Mouse (Mus musculus): Measurements from ENCODE around the gene 2700097O09Rik. TPM values are rescaled to one million over a fixed set of nuclear protein-coding genes. Genes with fewer than 3 reads are reported as not detected.
"Not testable (repeated sequence)": the region's sequence is repeated elsewhere in the genome, so short reads cannot be mapped to it uniquely, and the experiment has no call there.

2700097O09Rik gene
- polyA plus RNA-seq, 1 experiment from 2014 or later, result 33.0 TPM

GRCm38 (mm10) chr12:55002532-55002931, 77.4 kb downstream of the 2700097O09Rik start:
- H3K27ac ChIP-seq (ENCODE audit: low read depth, low read length); H3K36me3 ChIP-seq (ENCODE audit: control insufficient read depth, insufficient read depth, low read length); H3K27me3 ChIP-seq (ENCODE audit: control insufficient read depth, insufficient read depth, low read length); H3K9ac ChIP-seq (ENCODE audit: low read depth, low read length); H3K4me3 ChIP-seq (ENCODE audit: low read depth, low read length); H3K9me3 ChIP-seq (ENCODE audit: control insufficient read depth, low read length); H3K4me2 ChIP-seq (replicated peaks; ENCODE audit: low read depth, low read length); H3K4me1 ChIP-seq (replicated peaks; ENCODE audit: control insufficient read depth, insufficient read depth, low read length); DNase-seq (ENCODE audit: low spot score); ATAC-seq (ENCODE audit: low FRiP score): not testable (repeated sequence)
- 98% methylated on average over 7 of the region's 7 CpGs for WGBS

DNA sequence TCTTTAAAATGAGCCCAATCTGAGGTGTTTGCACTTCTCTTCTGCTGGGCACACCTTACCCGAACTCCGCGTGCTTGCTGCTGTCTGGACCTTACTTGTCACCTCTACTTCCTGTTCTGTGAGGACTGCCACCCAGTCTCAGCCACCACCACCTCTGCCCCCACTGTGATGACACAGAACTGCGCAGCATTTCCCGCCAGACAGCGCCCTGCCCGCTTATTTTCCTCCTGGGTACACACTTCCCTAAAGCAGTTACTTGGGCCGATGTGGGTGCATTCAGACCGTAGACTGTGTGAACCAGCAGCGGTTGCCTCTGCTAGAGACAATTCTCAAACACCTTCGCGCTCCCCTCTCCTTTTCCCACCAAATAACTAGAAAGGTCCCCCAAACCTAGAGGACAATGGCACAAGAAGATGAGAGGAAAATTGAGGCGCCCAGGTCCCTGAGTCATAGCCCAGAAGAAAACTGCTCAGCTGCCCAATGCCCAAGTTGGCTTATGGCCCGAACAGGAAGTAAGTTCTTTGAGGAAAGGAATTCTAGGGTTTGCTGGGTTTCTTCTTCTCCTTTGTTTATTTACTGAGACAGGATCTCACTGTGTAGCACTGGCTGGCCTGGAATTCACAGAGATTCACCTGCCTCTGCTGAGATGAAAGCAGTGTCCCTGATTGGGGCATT, 80.8 kb downstream of the 2700097O09Rik start:
- 80% methylated on average over 14 of the region's 14 CpGs for whole genome bisulfite sequencing
- ATAC-seq (ENCODE audit: low FRiP score) (no peak), DNase-seq (ENCODE audit: low spot score) (no peak)
- no peak overlapping the region for H3K4me2 ChIP-seq (replicated peaks; ENCODE audit: low read depth, low read length)
- no peak overlapping the region for H3K27ac ChIP-seq (ENCODE audit: low read depth, low read length)
- H3K4me1 ChIP-seq (replicated peaks; ENCODE audit: control insufficient read depth, insufficient read depth, low read length), result no peaks in the 10 kb centered on the region
- H3K4me3 ChIP-seq (ENCODE audit: low read depth, low read length), result no peak overlapping the region
- H3K9ac ChIP-seq (ENCODE audit: low read depth, low read length), result no peak overlapping the region
- H3K9me3 ChIP-seq (ENCODE audit: control insufficient read depth, low read length), result no peaks in the 10 kb centered on the region
- no peaks in the 10 kb centered on the region for H3K27me3 ChIP-seq (ENCODE audit: control insufficient read depth, insufficient read depth, low read length)
- H3K36me3 ChIP-seq (ENCODE audit: control insufficient read depth, insufficient read depth, low read length), result no peaks in the 10 kb centered on the region

GRCm38 (mm10) chr12:54998411-54998810, 81.5 kb downstream of the 2700097O09Rik start:
- no peak overlapping the region for H3K9ac ChIP-seq (ENCODE audit: low read depth, low read length)
- H3K4me1 ChIP-seq (replicated peaks; ENCODE audit: control insufficient read depth, insufficient read depth, low read length), result no peaks in the 10 kb centered on the region
- WGBS, result 68% methylated on average over 5 of the region's 5 CpGs
- no peak overlapping the region for H3K4me2 ChIP-seq (replicated peaks; ENCODE audit: low read depth, low read length)
- DNase-seq (ENCODE audit: low spot score) (no peak), ATAC-seq (ENCODE audit: low FRiP score) (no peak)
- H3K9me3 ChIP-seq (ENCODE audit: control insufficient read depth, low read length), result no peaks in the 10 kb centered on the region
- no peak overlapping the region for H3K4me3 ChIP-seq (ENCODE audit: low read depth, low read length)
- no peak overlapping the region for H3K27ac ChIP-seq (ENCODE audit: low read depth, low read length)
- H3K36me3 ChIP-seq (ENCODE audit: control insufficient read depth, insufficient read depth, low read length), result no peaks in the 10 kb centered on the region
- H3K27me3 ChIP-seq (ENCODE audit: control insufficient read depth, insufficient read depth, low read length), result no peaks in the 10 kb centered on the region

DNA sequence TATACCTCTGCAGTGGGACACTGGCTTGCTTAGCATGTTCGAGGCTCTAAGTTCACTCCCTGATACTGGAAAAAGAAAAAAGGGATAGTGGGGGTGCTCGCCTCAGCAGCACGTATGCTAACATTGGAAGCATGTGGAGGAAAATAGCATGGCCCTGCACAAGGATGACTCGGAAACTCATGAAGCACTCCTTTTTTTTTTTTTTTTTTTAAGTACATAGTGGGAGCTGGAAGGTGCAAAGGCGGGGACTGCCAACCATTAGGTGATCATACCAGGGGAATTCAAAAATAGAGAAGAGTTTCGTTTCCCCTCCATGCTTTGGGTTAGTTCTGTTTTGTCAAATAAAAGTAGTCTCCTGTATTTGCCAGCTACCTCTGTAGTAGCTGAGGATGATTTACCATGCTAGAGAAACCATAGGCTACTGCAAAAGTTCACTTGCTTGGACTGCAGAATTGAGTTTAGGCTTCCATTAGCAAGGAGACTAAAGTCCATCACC, 82.9 kb downstream of the 2700097O09Rik start:
- Histone ChIP-seq H3K9ac (ENCODE audit: low read depth, low read length) (no peak overlapping the region), H3K4me2 (replicated peaks; ENCODE audit: low read depth, low read length) (no peak overlapping the region), H3K36me3 (ENCODE audit: control insufficient read depth, insufficient read depth, low read length) (no peaks in the 10 kb centered on the region), H3K4me3 (ENCODE audit: low read depth, low read length) (no peak overlapping the region), H3K9me3 (ENCODE audit: control insufficient read depth, low read length) (no peaks in the 10 kb centered on the region), H3K4me1 (replicated peaks; ENCODE audit: control insufficient read depth, insufficient read depth, low read length) (no peaks in the 10 kb centered on the region), H3K27me3 (ENCODE audit: control insufficient read depth, insufficient read depth, low read length) (no peaks in the 10 kb centered on the region), H3K27ac (ENCODE audit: low read depth, low read length) (no peak overlapping the region)
- WGBS, result 94% methylated on average over 6 of the region's 6 CpGs
- ATAC-seq (ENCODE audit: low FRiP score) (no peak), DNase-seq (ENCODE audit: low spot score) (no peak)

DNA sequence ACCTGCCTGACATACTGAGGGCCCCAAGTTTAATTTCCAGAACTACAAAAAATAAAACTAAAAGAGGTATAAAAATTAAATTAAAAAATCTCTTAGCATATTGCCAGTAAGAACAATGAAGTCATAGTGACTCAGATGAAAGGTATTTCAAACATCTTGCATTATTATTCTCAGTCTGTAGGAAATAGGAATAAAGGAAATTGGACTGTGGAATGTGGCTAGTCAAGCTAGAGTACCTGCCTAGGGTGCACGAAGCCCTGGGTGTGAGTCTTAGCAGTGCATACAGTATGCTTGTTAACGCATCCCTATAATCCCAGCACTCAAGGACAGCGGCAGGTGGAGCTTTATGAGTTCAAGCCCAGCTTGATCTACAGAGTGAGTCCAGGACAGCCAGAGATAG, 83.9 kb downstream of the 2700097O09Rik start:
- no peaks in the 10 kb centered on the region for H3K27me3 ChIP-seq (ENCODE audit: control insufficient read depth, insufficient read depth, low read length)
- H3K36me3 ChIP-seq (ENCODE audit: control insufficient read depth, insufficient read depth, low read length), result no peaks in the 10 kb centered on the region
- H3K9me3 ChIP-seq (ENCODE audit: control insufficient read depth, low read length), result no peaks in the 10 kb centered on the region
- H3K4me3 ChIP-seq (ENCODE audit: low read depth, low read length), result no peak overlapping the region
- H3K9ac ChIP-seq (ENCODE audit: low read depth, low read length), result no peak overlapping the region
- DNase-seq (ENCODE audit: low spot score) (no peak), ATAC-seq (ENCODE audit: low FRiP score) (no peak)
- WGBS, result 86% methylated on average over 3 of the region's 3 CpGs
- no peaks in the 10 kb centered on the region for H3K4me1 ChIP-seq (replicated peaks; ENCODE audit: control insufficient read depth, insufficient read depth, low read length)
- H3K27ac ChIP-seq (ENCODE audit: low read depth, low read length), result no peak overlapping the region
- H3K4me2 ChIP-seq (replicated peaks; ENCODE audit: low read depth, low read length), result no peak overlapping the region

Other genes with a start within 250 kb of the 2700097O09Rik start
- 268 and 275 TPM in 2 replicates for gene Cfl2, start 217.2 kb downstream of the 2700097O09Rik start, polyA plus RNA-seq (2014; fragmentation: Nextera tagmentation; extraction: Ambion mirVana)
- gene Gm20403, start 93.6 kb downstream of the 2700097O09Rik start, polyA plus RNA-seq (2014; fragmentation: Nextera tagmentation; extraction: Ambion mirVana), result not detected in 2 replicates
- gene Baz1a, start 65.8 kb downstream of the 2700097O09Rik start, polyA plus RNA-seq (2014; fragmentation: Nextera tagmentation; extraction: Ambion mirVana), result 29.0 and 42.1 TPM in 2 replicates
- 173 and 182 TPM in 2 replicates for gene Srp54a, start 152 bp upstream of the 2700097O09Rik start, polyA plus RNA-seq (2014; fragmentation: Nextera tagmentation; extraction: Ambion mirVana)
- 10.3 and 19.9 TPM in 2 replicates for gene Fam177a, start 44.4 kb upstream of the 2700097O09Rik start, polyA plus RNA-seq (2014; fragmentation: Nextera tagmentation; extraction: Ambion mirVana)
- 59.1 TPM in 2 replicates for gene Srp54b, start 75.0 kb upstream of the 2700097O09Rik start, polyA plus RNA-seq (2014; fragmentation: Nextera tagmentation; extraction: Ambion mirVana)
- 10.9 TPM in 1 of 2 replicates, not detected in the other for gene 1700047I17Rik2, start 119.5 kb upstream of the 2700097O09Rik start, polyA plus RNA-seq (2014; fragmentation: Nextera tagmentation; extraction: Ambion mirVana)
- gene Srp54c, start 150.1 kb upstream of the 2700097O09Rik start, polyA plus RNA-seq (2014; fragmentation: Nextera tagmentation; extraction: Ambion mirVana), result 75.1 and 80.6 TPM in 2 replicates
- gene 1110008L16Rik, start 219.5 kb upstream of the 2700097O09Rik start, polyA plus RNA-seq (2014; fragmentation: Nextera tagmentation; extraction: Ambion mirVana), result 18.1 and 20.0 TPM in 2 replicates
- 33.6 and 34.5 TPM in 2 replicates for gene Ppp2r3c, start 222.9 kb upstream of the 2700097O09Rik start, polyA plus RNA-seq (2014; fragmentation: Nextera tagmentation; extraction: Ambion mirVana)